ENCODE assay signal across 9 mouse cellular contexts in genomic region chr4:152360855-152361254, GRCm38 (mm10). TPM values are rescaled to one million over a fixed set of nuclear protein-coding genes. Genes with fewer than 3 reads are reported as not detected.
DNase-seq lines count a peak whose midpoint lies in the region; ATAC-seq lines count a peak whose summit lies in the region.
"Had no signal": no experiment of that assay in that cellular context is flagged by ENCODE, and none has a peak within 500 bp of the region (broad histone marks: within the 10 kb centered on the region; RNA-seq: fewer than 3 reads in every experiment).

No protein-coding gene starts in this region.

- no peak overlapping the region for H3K9ac ChIP-seq in kidney, embryonic 14.5 days (ENCODE audit: low read depth, low read length)
- no peak overlapping the region for H3K9ac ChIP-seq in embryonic facial prominence, embryonic 14.5 days (ENCODE audit: low read depth, low read length)
- no peak overlapping the region for H3K9ac ChIP-seq in midbrain, embryonic 14.5 days (replicated peaks; ENCODE audit: low read length)

- H3K36me3 ChIP-seq in kidney, embryonic 14.5 days (ENCODE audit: control insufficient read depth, insufficient read depth, low read length), result no peaks in the 10 kb centered on the region
- no peaks in the 10 kb centered on the region for H3K36me3 ChIP-seq in embryonic facial prominence, embryonic 14.5 days (ENCODE audit: control insufficient read depth, insufficient read depth, low read length)
- no peaks in the 10 kb centered on the region for H3K36me3 ChIP-seq in limb, embryonic 10.5 days
- peaks cover 33% of the 10 kb centered on the region for H3K36me3 ChIP-seq in midbrain, embryonic 14.5 days (ENCODE audit: control insufficient read depth, insufficient read depth, low read length)

- peaks cover 9% of the 10 kb centered on the region; the same call in 1 of the 2 replicates for H3K4me1 ChIP-seq in kidney, embryonic 14.5 days (ENCODE audit: control insufficient read depth, insufficient read depth, low read length)
- peaks cover 6% of the 10 kb centered on the region; the same call in 1 of the 2 replicates for H3K4me1 ChIP-seq in embryonic facial prominence, embryonic 14.5 days (ENCODE audit: control insufficient read depth, insufficient read depth, low read length)
- peaks cover 27% of the 10 kb centered on the region for H3K4me1 ChIP-seq in limb, embryonic 10.5 days
- H3K4me1 ChIP-seq in midbrain, embryonic 14.5 days (ENCODE audit: control insufficient read depth, insufficient read depth, low read length), result peaks cover 13% of the 10 kb centered on the region

- DNase-seq in kidney, adult 8-10 months, result no peak
- DNase-seq in embryonic facial prominence, embryonic 14.5 days (ENCODE audit: low spot score), result peak; percentile 76
- peak; percentile 82 for DNase-seq in limb, embryonic 10.5 days (ENCODE audit: low spot score)
- DNase-seq in midbrain, embryonic 14.5 days, result peak; percentile 59
- DNase-seq in cerebellum, adult 9-11 months, result no peak
- DNase-seq in left cerebral cortex, adult 18-20 months (ENCODE audit: low spot score in 2 of 2), result no peak

- H3K9me3 ChIP-seq in kidney, embryonic 14.5 days (ENCODE audit: control insufficient read depth, low read length), result no peaks in the 10 kb centered on the region
- no peaks in the 10 kb centered on the region for H3K9me3 ChIP-seq in embryonic facial prominence, embryonic 14.5 days (ENCODE audit: control insufficient read depth, low read length)
- H3K9me3 ChIP-seq in limb, embryonic 10.5 days (replicated peaks), result no peaks in the 10 kb centered on the region
- H3K9me3 ChIP-seq in midbrain, embryonic 14.5 days (ENCODE audit: control insufficient read depth, low read length), result no peaks in the 10 kb centered on the region

- H3K4me2 ChIP-seq in kidney, embryonic 14.5 days (replicated peaks; ENCODE audit: low read depth, low read length), result peak overlapping the region; percentile 41
- H3K4me2 ChIP-seq in embryonic facial prominence, embryonic 14.5 days (ENCODE audit: low read depth, low read length), result peak overlapping the region; percentile 38
- H3K4me2 ChIP-seq in midbrain, embryonic 14.5 days (ENCODE audit: low read length), result peak overlapping the region; percentile 31

- ATAC-seq in kidney, embryonic 14.5 days (ENCODE audit: low FRiP score, low TSS enrichment), result peak; percentile 76
- ATAC-seq in embryonic facial prominence, embryonic 14.5 days (ENCODE audit: low read depth), result peak; percentile 80
- ATAC-seq in midbrain, embryonic 14.5 days (ENCODE audit: low FRiP score, low TSS enrichment), result no peak; the same call in 1 of the 2 replicates
- ATAC-seq in erythroid progenitor cell, adult 5-6 weeks (replicated peaks; ENCODE audit: low FRiP score, poor library complexity, severe bottlenecking), result no peak

- H3K4me3 ChIP-seq in kidney, embryonic 14.5 days (ENCODE audit: low read length), result peak overlapping the region; percentile 13
- 0 out of 2 replicates have a peak overlapping the region, but pooled peaks have one; percentile 3 for H3K4me3 ChIP-seq in embryonic facial prominence, embryonic 14.5 days (ENCODE audit: low read depth, low read length)
- peak overlapping the region; percentile 32 for H3K4me3 ChIP-seq in limb, embryonic 10.5 days
- no peak overlapping the region for H3K4me3 ChIP-seq in midbrain, embryonic 14.5 days (replicated peaks; ENCODE audit: low read depth, low read length)

- H3K27ac ChIP-seq in kidney, embryonic 14.5 days (ENCODE audit: low read depth, low read length), result no peak overlapping the region
- no peak overlapping the region for H3K27ac ChIP-seq in embryonic facial prominence, embryonic 14.5 days (replicated peaks; ENCODE audit: low read depth, low read length)
- no peak overlapping the region for H3K27ac ChIP-seq in limb, embryonic 10.5 days
- no peak overlapping the region for H3K27ac ChIP-seq in midbrain, embryonic 14.5 days (replicated peaks; ENCODE audit: low read depth, low read length)

- peaks cover 15% of the 10 kb centered on the region for H3K27me3 ChIP-seq in kidney, embryonic 14.5 days (ENCODE audit: control insufficient read depth, insufficient read depth, low read length)
- peaks cover 13% of the 10 kb centered on the region for H3K27me3 ChIP-seq in embryonic facial prominence, embryonic 14.5 days (replicated peaks; ENCODE audit: control insufficient read depth, insufficient read depth, low read length)
- H3K27me3 ChIP-seq in limb, embryonic 10.5 days (ENCODE audit: low read depth, poor library complexity, severe bottlenecking), result peaks cover 44% of the 10 kb centered on the region
- H3K27me3 ChIP-seq in midbrain, embryonic 14.5 days (ENCODE audit: control insufficient read depth, insufficient read depth, low read length), result 0 out of 2 replicates have a peak, but pooled peaks cover 8% of the 10 kb centered on the region

- 1% methylated on average over 19 of the region's 24 CpGs for WGBS in kidney, embryonic 14.5 days
- 2% methylated on average over 14 of the region's 24 CpGs for WGBS in embryonic facial prominence, embryonic 14.5 days
- 2% methylated on average over 23 of the region's 24 CpGs for WGBS in limb, embryonic 10.5 days
- 2% methylated on average over 24 of the region's 24 CpGs for WGBS in midbrain, embryonic 14.5 days

RNA-seq across cellular contexts. Expression of gene Chd5, which starts 22.4 kb away (rescaled TPM):
- 0.03 and 0.04 TPM in 2 replicates for polyA plus RNA-seq in kidney, embryonic 14.5 days (2014; fragmentation: Nextera tagmentation; extraction: Ambion mirVana)
- 1.4 and 2.0 TPM in 2 replicates for polyA plus RNA-seq in embryonic facial prominence, embryonic 14.5 days (2014; fragmentation: Nextera tagmentation; extraction: Ambion mirVana)
- 0.01 and 0.03 TPM in 2 replicates for polyA plus RNA-seq in limb, embryonic 10.5 days (2016; fragmentation: Nextera tagmentation; extraction: Ambion mirVana)
- polyA plus RNA-seq in midbrain, embryonic 14.5 days (2014; fragmentation: Nextera tagmentation; extraction: Ambion mirVana), result 38.4 and 53.5 TPM in 2 replicates
- 100 to 1,000 TPM; 172 to 179 TPM for total RNA-seq in left cerebral cortex, adult 18-20 months (2021)
- not detected in 2 replicates for total RNA-seq in erythroid progenitor cell, adult 5-6 weeks (2015; ENCODE audit: low replicate concordance)
- total RNA-seq in erythroid progenitor cell, adult 5-6 weeks (2017; ENCODE audit: low replicate concordance), result not detected in 2 replicates

RNA-seq across cellular contexts. Expression of gene Rpl22, which starts 35.3 kb away (rescaled TPM):
- 475 and 692 TPM in 2 replicates for polyA plus RNA-seq in kidney, embryonic 14.5 days (2014; fragmentation: Nextera tagmentation; extraction: Ambion mirVana)
- polyA plus RNA-seq in embryonic facial prominence, embryonic 14.5 days (2014; fragmentation: Nextera tagmentation; extraction: Ambion mirVana), result 395 and 470 TPM in 2 replicates
- polyA plus RNA-seq in limb, embryonic 10.5 days (2016; fragmentation: Nextera tagmentation; extraction: Ambion mirVana), result 352 and 417 TPM in 2 replicates
- polyA plus RNA-seq in midbrain, embryonic 14.5 days (2014; fragmentation: Nextera tagmentation; extraction: Ambion mirVana), result 165 and 174 TPM in 2 replicates
- 100 to 1,000 TPM; 162 to 191 TPM for total RNA-seq in left cerebral cortex, adult 18-20 months (2021)
- total RNA-seq in erythroid progenitor cell, adult 5-6 weeks (2015; ENCODE audit: low replicate concordance), result 429 and 481 TPM in 2 replicates
- 506 and 514 TPM in 2 replicates for total RNA-seq in erythroid progenitor cell, adult 5-6 weeks (2017; ENCODE audit: low replicate concordance)

RNA-seq across cellular contexts. Expression of gene Rnf207, which starts 42.1 kb away (rescaled TPM):
- 1.1 TPM in 2 replicates for polyA plus RNA-seq in kidney, embryonic 14.5 days (2014; fragmentation: Nextera tagmentation; extraction: Ambion mirVana)
- polyA plus RNA-seq in embryonic facial prominence, embryonic 14.5 days (2014; fragmentation: Nextera tagmentation; extraction: Ambion mirVana), result 0.56 and 0.84 TPM in 2 replicates
- 0.70 and 1.1 TPM in 2 replicates for polyA plus RNA-seq in limb, embryonic 10.5 days (2016; fragmentation: Nextera tagmentation; extraction: Ambion mirVana)
- 4.2 and 6.9 TPM in 2 replicates for polyA plus RNA-seq in midbrain, embryonic 14.5 days (2014; fragmentation: Nextera tagmentation; extraction: Ambion mirVana)
- 10 to 100 TPM; 18.9 to 20.8 TPM for total RNA-seq in left cerebral cortex, adult 18-20 months (2021)
- total RNA-seq in erythroid progenitor cell, adult 5-6 weeks (2015; ENCODE audit: low replicate concordance), result not detected in 2 replicates
- not detected in 2 replicates for total RNA-seq in erythroid progenitor cell, adult 5-6 weeks (2017; ENCODE audit: low replicate concordance)
- total RNA-seq: neutrophil, adult 5-6 weeks had no signal

Comparison
In these comparisons a context has a peak if more than half of its experiments do, and no peak if none do; other contexts are left out.
1. ATAC-seq: peak in kidney, embryonic 14.5 days (single experiment) and embryonic facial prominence, embryonic 14.5 days (single experiment); none in midbrain, embryonic 14.5 days (single experiment) and erythroid progenitor cell, adult 5-6 weeks (single experiment).
2. DNase-seq: peak in embryonic facial prominence, embryonic 14.5 days (single experiment), limb, embryonic 10.5 days (single experiment) and midbrain, embryonic 14.5 days (single experiment); none in kidney, adult 8-10 months (0 of 2), cerebellum, adult 9-11 months (single experiment) and left cerebral cortex, adult 18-20 months (0 of 2).
3. RNA of gene Chd5, which starts 22.4 kb away (polyA plus RNA-seq): 38.4 to 53.5 TPM in midbrain, embryonic 14.5 days; 1.4 to 2.0 TPM in embryonic facial prominence, embryonic 14.5 days, 0.03 to 0.04 TPM in kidney, embryonic 14.5 days and 0.01 to 0.03 TPM in limb, embryonic 10.5 days; every median in the first group is over 10 times any median in the second.
4. Peak in every context shown above with its lines, with median percentiles within 50 percentile points of each other: H3K4me2 ChIP-seq.